Mouse (Mus musculus) embryonic facial prominence, embryonic 13.5 days (tissue): ENCODE measurements around the gene Zfp786. TPM values are rescaled to one million over a fixed set of nuclear protein-coding genes. Genes with fewer than 3 reads are reported as not detected.
"Not testable (repeated sequence)": the region's sequence is repeated elsewhere in the genome, so short reads cannot be mapped to it uniquely, and the experiment has no call there.

Source experiments
- ATAC-seq: fragments of 200-750 bp; cut with Nextera tagmentation; 2 replicates; pipeline ENCODE4 v1.8.0; 2017; ENCODE audit warnings: low read depth; ENCODE audit not compliant: insufficient number of reproducible peaks, insufficient read depth, low FRiP score, low TSS enrichment
- H3K27ac ChIP-seq: fragments of 300-500 bp; sonication (generic); 2 replicates; pipeline ENCODE4 v1.5.1; 2015; ENCODE audit warnings: moderate library complexity, mild to moderate bottlenecking, inconsistent platforms
- H3K27me3 ChIP-seq: fragments of 300-500 bp; sonication (generic); 2 replicates; pipeline ENCODE4 v1.6.1; 2015; ENCODE audit warnings: mild to moderate bottlenecking, inconsistent platforms
- H3K36me3 ChIP-seq: fragments of 300-500 bp; sonication (generic); 2 replicates; pipeline ENCODE4 v1.6.1; 2015; ENCODE audit warnings: mild to moderate bottlenecking, inconsistent platforms
- H3K4me1 ChIP-seq: fragments of 300-500 bp; sonication (generic); 2 replicates; pipeline ENCODE4 v1.6.1; 2015; ENCODE audit warnings: inconsistent platforms
- H3K4me2 ChIP-seq: fragments of 300-500 bp; sonication (generic); 2 replicates; pipeline ENCODE4 v1.6.1; 2015; ENCODE audit warnings: moderate library complexity, mild to moderate bottlenecking, inconsistent platforms
- H3K4me3 ChIP-seq: fragments of 300-500 bp; sonication (generic); 2 replicates; pipeline ENCODE4 v1.5.1; 2015; ENCODE audit warnings: mild to moderate bottlenecking, inconsistent platforms
- H3K9ac ChIP-seq: fragments of 300-500 bp; sonication (generic); 2 replicates; pipeline ENCODE4 v1.6.1; 2015; ENCODE audit warnings: mild to moderate bottlenecking, inconsistent platforms
- H3K9me3 ChIP-seq: fragments of 300-500 bp; sonication (generic); 2 replicates; pipeline ENCODE4 v1.6.1; 2016; ENCODE audit warnings: inconsistent platforms
- WGBS: fragments of 180-500 bp; shearing (Covaris S2); methylation state at CpG from one replicate; pipeline ENCODE4 v1.1.7; 2015; ENCODE audit warnings: mixed read lengths; 5-methylcytosine and 5-hydroxymethylcytosine counted together
- polyA plus RNA-seq: library from polyadenylated mRNA; unstranded; fragments of >200 nt; fragmentation: Nextera tagmentation; extraction: Ambion mirVana; gene quantifications from 2 replicates; pipeline ENCODE4 v1.2.1, GENCODE M21; 2015

Zfp786 gene
- polyA plus RNA-seq, result 5.7 and 6.0 TPM in 2 replicates

DNA sequence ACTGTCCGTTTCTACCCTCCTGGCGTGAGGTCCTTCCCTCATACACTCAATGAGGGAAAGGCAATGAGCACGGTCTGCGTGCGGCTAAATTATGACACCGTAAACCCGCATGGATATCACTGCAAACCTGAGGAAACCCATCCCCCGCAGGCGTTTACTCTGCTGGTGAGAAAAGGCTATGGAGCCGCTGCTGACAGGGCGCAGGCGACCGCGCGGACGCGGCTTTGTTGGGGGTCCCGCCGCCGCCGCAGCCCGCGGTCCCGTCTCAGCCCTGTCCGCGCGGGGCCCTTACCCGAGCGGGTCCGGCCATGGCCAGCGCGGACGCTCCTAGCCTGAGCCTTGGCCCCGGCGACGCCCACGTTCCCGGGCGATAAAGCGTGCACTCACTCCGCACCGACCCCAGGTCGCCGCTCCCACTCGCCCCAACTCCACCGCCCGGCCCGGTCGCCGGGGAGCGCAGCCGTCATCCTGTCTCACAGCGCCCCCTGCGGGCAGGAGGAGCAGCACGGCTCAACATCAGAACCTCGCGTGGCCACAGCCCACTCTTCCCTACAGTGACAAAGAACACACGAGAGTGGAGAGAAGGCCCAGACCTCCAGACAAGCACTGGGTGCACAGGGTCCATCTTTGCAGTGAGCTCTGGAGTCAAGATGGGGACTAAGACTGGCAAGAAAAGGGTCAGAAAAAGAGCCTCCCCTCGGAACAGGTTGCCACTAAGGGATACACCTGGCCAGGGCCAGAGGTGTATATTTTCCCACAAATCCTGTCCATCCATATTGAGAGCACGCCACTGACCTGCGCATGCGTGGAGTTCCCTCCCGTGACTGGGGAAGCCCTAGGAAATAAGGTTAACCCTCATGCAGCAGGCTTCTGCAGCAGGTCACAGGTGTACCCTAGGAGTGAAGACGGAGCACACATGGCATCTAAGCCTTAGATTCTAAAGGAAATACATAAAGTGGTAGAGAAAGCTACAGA, at the start of gene Zfp786:
Zfp786 (minus strand) TSS at position 764 of the 975 bp plus-strand sequence.
- Histone ChIP-seq H3K9me3 (no peaks in the 10 kb centered on the region), H3K27me3 (no peaks in the 10 kb centered on the region), H3K4me2 (peak within 1 kb of the TSS; percentile 63), H3K27ac (peak within 1 kb of the TSS; percentile 82), H3K4me3 (peak within 1 kb of the TSS; percentile 87), H3K9ac (peak within 1 kb of the TSS; percentile 91), H3K36me3 (peaks cover 5% of the 10 kb centered on the region; the same call in 1 of the 2 replicates), H3K4me1 (peaks cover 5% of the 10 kb centered on the region)
- 1% methylated on average over 63 of the region's 64 CpGs for WGBS
- peak; percentile 88 for ATAC-seq

DNA sequence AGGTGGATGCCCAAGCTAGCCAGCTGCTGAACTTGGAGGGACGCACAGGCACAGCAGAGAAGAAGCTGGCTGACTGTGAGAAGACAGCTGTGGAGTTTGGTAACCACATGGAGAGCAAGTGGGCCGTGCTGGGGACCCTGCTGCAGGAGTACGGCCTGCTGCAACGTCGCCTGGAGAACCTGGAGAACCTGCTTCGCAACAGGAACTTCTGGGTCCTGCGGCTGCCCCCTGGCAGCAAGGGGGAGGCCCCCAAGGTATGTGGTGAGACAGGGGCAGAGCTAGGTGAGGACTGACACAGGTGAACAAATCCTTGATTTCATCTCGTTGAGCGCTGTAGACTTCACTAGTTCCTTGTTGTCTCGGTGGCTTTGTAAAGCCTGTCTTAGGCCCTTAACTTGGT, 49.5 kb upstream of the Zfp786 start:
- Histone ChIP-seq H3K27me3 (no peaks in the 10 kb centered on the region), H3K4me1 (peaks cover 17% of the 10 kb centered on the region), H3K9ac (peak overlapping the region; percentile 32; the same call in 1 of the 2 replicates), H3K36me3 (peaks cover 53% of the 10 kb centered on the region), H3K27ac (peak overlapping the region; percentile 69), H3K4me2 (peak overlapping the region; percentile 88), H3K4me3 (no peak overlapping the region), H3K9me3 (no peaks in the 10 kb centered on the region)
- 80% methylated on average over 10 of the region's 10 CpGs for WGBS
- ATAC-seq, result no peak

GRCm38 (mm10) chr6:47879049-47879716, 48.5 kb upstream of the Zfp786 start:
- Histone ChIP-seq H3K4me1 (peaks cover 17% of the 10 kb centered on the region), H3K36me3 (peaks cover 43% of the 10 kb centered on the region), H3K4me2 (peak overlapping the region; percentile 88), H3K27me3 (no peaks in the 10 kb centered on the region), H3K9me3 (no peaks in the 10 kb centered on the region), H3K4me3 (peak overlapping the region; percentile 94), H3K9ac (peak overlapping the region; percentile 97), H3K27ac (peak overlapping the region; percentile 97)
- 67% methylated on average over 4 of the region's 4 CpGs for WGBS
- no peak for ATAC-seq

GRCm38 (mm10) chr6:47878593-47878992, 47.9 kb upstream of the Zfp786 start:
- H3K4me1 ChIP-seq, result peaks cover 17% of the 10 kb centered on the region
- peaks cover 38% of the 10 kb centered on the region for H3K36me3 ChIP-seq
- H3K27me3 ChIP-seq, result no peaks in the 10 kb centered on the region
- H3K4me2 ChIP-seq, result peak overlapping the region; percentile 88
- 35% methylated on average over 3 of the region's 3 CpGs for WGBS
- peak overlapping the region; percentile 97 for H3K9ac ChIP-seq
- peak overlapping the region; percentile 94 for H3K4me3 ChIP-seq
- H3K9me3 ChIP-seq, result no peaks in the 10 kb centered on the region
- H3K27ac ChIP-seq, result peak overlapping the region; percentile 97
- no peak for ATAC-seq

GRCm38 (mm10) chr6:47878133-47878514, 47.5 kb upstream of the Zfp786 start:
- no peak for ATAC-seq
- H3K27me3 ChIP-seq, result no peaks in the 10 kb centered on the region
- H3K4me1 ChIP-seq, result peaks cover 17% of the 10 kb centered on the region
- WGBS, result 1% methylated on average over 11 of the region's 11 CpGs
- peaks cover 33% of the 10 kb centered on the region for H3K36me3 ChIP-seq
- peak overlapping the region; percentile 97 for H3K9ac ChIP-seq
- H3K9me3 ChIP-seq, result no peaks in the 10 kb centered on the region
- peak overlapping the region; percentile 88 for H3K4me2 ChIP-seq
- peak overlapping the region; percentile 94 for H3K4me3 ChIP-seq
- peak overlapping the region; percentile 97 for H3K27ac ChIP-seq

GRCm38 (mm10) chr6:47877461-47878132, 46.9 kb upstream of the Zfp786 start:
- Histone ChIP-seq H3K9ac (peak overlapping the region; percentile 97), H3K36me3 (peaks cover 28% of the 10 kb centered on the region), H3K4me1 (peaks cover 17% of the 10 kb centered on the region), H3K27me3 (no peaks in the 10 kb centered on the region), H3K9me3 (no peaks in the 10 kb centered on the region), H3K27ac (peak overlapping the region; percentile 97), H3K4me3 (peak overlapping the region; percentile 94), H3K4me2 (peak overlapping the region; percentile 88)
- peak; percentile 93 for ATAC-seq
- under 1% methylated on average over 69 of the region's 71 CpGs for WGBS

- WGBS, result 4% methylated on average over 9 of the region's 9 CpGs
- Histone ChIP-seq H3K4me1 (peaks cover 17% of the 10 kb centered on the region), H3K27me3 (no peaks in the 10 kb centered on the region), H3K9me3 (no peaks in the 10 kb centered on the region), H3K9ac (peak within 1 kb of the TSS; percentile 97), H3K4me3 (peak within 1 kb of the TSS; percentile 94), H3K36me3 (peaks cover 23% of the 10 kb centered on the region), H3K27ac (peak within 1 kb of the TSS; percentile 97), H3K4me2 (peak within 1 kb of the TSS; percentile 88)
- ATAC-seq, result no peak
Observed at GRCm38 (mm10) chr6:47877058-47877457, 46.4 kb upstream of the Zfp786 start, which contains the start of gene Zfp282. Gene Zfp282, plus strand, starts transcription at chr6:47877204.

GRCm38 (mm10) chr6:47872266-47872665, 41.6 kb upstream of the Zfp786 start:
- H3K9me3 ChIP-seq, result no peaks in the 10 kb centered on the region
- H3K27me3 ChIP-seq, result no peaks in the 10 kb centered on the region
- 90% methylated on average over 5 of the region's 5 CpGs for WGBS
- no peak for ATAC-seq
- no peaks in the 10 kb centered on the region for H3K4me1 ChIP-seq
- no peak overlapping the region for H3K4me3 ChIP-seq
- no peak overlapping the region for H3K4me2 ChIP-seq
- H3K27ac ChIP-seq, result no peak overlapping the region
- H3K9ac ChIP-seq, result no peak overlapping the region
- peaks cover 24% of the 10 kb centered on the region for H3K36me3 ChIP-seq

DNA sequence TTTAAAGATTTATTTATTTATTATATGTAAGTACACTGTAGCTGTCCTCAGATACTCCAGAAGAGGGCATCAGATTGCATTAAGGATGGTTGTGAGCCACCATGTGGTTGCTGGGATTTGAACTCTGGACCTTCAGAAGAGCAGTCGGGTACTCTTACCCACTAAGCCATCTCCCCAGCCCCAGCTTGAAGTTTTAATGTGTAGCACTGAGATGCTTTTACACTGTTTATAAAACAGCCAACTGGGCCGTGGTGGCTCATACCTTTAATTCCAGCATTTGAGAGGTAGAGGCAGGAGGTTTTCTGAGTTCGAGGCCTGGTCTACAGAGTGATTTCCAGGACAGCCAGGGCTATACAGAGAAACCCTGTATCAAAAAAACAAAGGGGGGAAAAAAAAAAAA, 27.1 kb upstream of the Zfp786 start:
- not testable (repeated sequence) for ATAC-seq, H3K27me3 ChIP-seq, H3K27ac ChIP-seq, H3K9me3 ChIP-seq, H3K4me2 ChIP-seq, H3K4me1 ChIP-seq, H3K4me3 ChIP-seq, H3K9ac ChIP-seq
- 90% methylated on average over 3 of the region's 3 CpGs for WGBS
- peaks cover 38% of the 10 kb centered on the region for H3K36me3 ChIP-seq

DNA sequence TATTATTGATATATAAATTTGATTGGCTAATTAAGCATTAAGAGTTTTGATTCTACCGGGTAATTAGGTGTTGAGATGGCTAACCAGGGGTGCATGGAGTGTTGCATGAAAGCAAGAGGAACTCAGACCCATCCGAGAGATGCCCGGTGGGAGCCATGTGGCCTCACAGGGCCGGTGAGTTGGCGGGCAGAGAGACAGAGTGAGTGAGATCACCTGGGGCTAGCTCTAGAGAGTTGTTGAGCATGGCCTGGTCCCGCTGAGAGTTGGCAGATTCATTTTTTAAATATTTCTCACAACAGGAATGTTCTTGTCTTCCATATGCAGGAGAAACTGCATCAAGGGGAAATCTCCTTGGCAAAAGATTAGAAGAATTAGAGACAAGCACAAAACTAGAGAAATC, 26.6 kb upstream of the Zfp786 start:
- Histone ChIP-seq H3K4me3 (no peak overlapping the region), H3K4me2 (no peak overlapping the region), H3K27ac (no peak overlapping the region), H3K9me3 (0 out of 2 replicates have a peak, but pooled peaks cover 2% of the 10 kb centered on the region), H3K36me3 (peaks cover 33% of the 10 kb centered on the region), H3K27me3 (no peaks in the 10 kb centered on the region), H3K4me1 (no peaks in the 10 kb centered on the region), H3K9ac (no peak overlapping the region)
- WGBS, result 91% methylated on average over 6 of the region's 6 CpGs
- ATAC-seq, result no peak

DNA sequence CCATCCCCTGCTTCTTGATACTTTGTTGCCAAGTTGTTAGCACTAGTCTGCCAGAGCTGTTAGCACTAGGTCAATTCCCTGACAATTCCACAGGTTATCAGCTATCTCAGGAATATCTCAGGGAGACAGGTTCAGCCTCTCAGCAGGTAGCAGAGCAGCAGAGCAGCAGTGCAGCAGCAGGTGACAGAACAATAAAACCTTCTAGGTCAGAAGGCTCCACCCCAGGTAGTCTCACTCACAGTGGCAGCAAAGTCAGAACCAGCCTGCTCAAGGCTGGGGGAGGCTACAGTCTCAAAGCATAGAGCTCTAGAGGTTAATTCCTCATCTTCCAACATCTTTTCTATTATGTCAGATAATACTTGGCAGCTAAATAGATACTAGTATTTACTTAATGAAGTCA, 15.1 kb upstream of the Zfp786 start:
- H3K36me3 ChIP-seq, result peaks cover 19% of the 10 kb centered on the region
- ATAC-seq, result no peak
- H3K9me3 ChIP-seq, result no peaks in the 10 kb centered on the region
- H3K4me2 ChIP-seq, result no peak overlapping the region
- H3K4me1 ChIP-seq, result no peaks in the 10 kb centered on the region
- H3K9ac ChIP-seq, result no peak overlapping the region
- no peak overlapping the region for H3K4me3 ChIP-seq
- no peaks in the 10 kb centered on the region for H3K27me3 ChIP-seq
- H3K27ac ChIP-seq, result no peak overlapping the region
